Mouse (Mus musculus) limb, embryonic 15.5 days (tissue): ENCODE measurements at regions not wholly inside any gene's neighbourhood (a gene's known extent, or its start where the extent isn't known, plus 50 kb on each side); places are given as distances from the start of the nearest gene placed in this dataset.

Source experiments
- ATAC-seq: fragments of 200-750 bp; cut with Nextera tagmentation; 2 replicates; pipeline ENCODE4 v1.8.0; 2017; ENCODE audit warnings: low read depth, moderate TSS enrichment; ENCODE audit not compliant: insufficient number of reproducible peaks, low FRiP score, low TSS enrichment
- H3K27ac ChIP-seq: fragments of 300-500 bp; sonication (generic); 2 replicates; pipeline ENCODE4 v1.5.1; 2015; ENCODE audit warnings: moderate library complexity, mild to moderate bottlenecking, inconsistent platforms
- H3K27me3 ChIP-seq: fragments of 300-500 bp; sonication (generic); 2 replicates; pipeline ENCODE4 v1.6.1; 2015; ENCODE audit warnings: inconsistent platforms
- H3K36me3 ChIP-seq: fragments of 300-500 bp; sonication (generic); 2 replicates; pipeline ENCODE4 v1.6.1; 2015; ENCODE audit warnings: inconsistent platforms
- H3K4me1 ChIP-seq: fragments of 300-500 bp; sonication (generic); 2 replicates; pipeline ENCODE4 v1.6.1; 2015; ENCODE audit warnings: inconsistent platforms
- H3K4me2 ChIP-seq: fragments of 300-500 bp; sonication (generic); 2 replicates; pipeline ENCODE4 v1.6.1; 2015; ENCODE audit warnings: mild to moderate bottlenecking, inconsistent platforms
- H3K4me3 ChIP-seq: fragments of 300-500 bp; sonication (generic); 2 replicates; pipeline ENCODE4 v1.5.1; 2015; ENCODE audit warnings: mild to moderate bottlenecking, inconsistent platforms
- H3K9ac ChIP-seq: fragments of 300-500 bp; sonication (generic); 2 replicates; pipeline ENCODE4 v1.6.1; 2015; ENCODE audit warnings: inconsistent platforms
- H3K9me3 ChIP-seq: fragments of 300-500 bp; sonication (generic); 2 replicates; pipeline ENCODE4 v1.6.1; 2016; ENCODE audit warnings: inconsistent platforms
- WGBS: fragments of 180-500 bp; shearing (Covaris S2); methylation state at CpG from one replicate; pipeline ENCODE4 v1.1.7; 2015; 5-methylcytosine and 5-hydroxymethylcytosine counted together

DNA sequence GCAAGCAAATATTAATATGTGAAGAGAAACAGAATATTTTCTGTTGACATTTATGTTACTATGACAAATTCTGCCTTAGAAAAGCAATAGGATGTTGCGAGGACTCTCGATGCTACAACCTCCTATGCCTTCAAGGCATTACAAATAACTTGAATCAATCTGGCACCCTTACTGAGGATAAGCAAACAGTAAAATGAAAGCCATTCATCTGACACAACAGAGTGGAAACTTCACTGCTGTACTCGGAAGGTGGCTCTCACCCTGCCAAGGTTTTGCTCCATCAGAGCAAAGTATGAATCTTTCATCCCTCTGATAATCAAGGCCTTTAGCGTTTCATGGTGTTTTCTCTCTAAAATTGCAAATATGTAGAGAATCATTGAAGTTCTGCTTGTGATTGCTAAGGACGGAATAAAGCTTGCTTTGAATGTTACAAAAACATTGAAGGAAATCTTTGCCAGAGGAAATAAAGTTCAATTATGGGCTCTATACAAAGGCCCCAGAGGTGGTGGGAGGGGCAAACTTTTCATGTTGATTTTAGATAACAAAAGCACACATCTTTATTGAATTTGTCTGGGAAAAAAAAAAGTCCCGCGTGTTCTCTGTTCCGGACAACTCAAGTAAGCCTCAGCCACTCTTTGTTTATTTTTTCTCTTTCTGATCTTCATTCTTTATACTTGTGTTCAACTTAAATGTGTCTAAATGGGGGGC, 56.3 kb upstream of the Frg1 start:
- no peak overlapping the region for H3K9ac ChIP-seq
- H3K4me2 ChIP-seq = no peak overlapping the region
- H3K4me1 ChIP-seq = no peaks in the 10 kb centered on the region
- no peaks in the 10 kb centered on the region for H3K9me3 ChIP-seq
- no peak for ATAC-seq
- H3K27ac ChIP-seq = no peak overlapping the region
- no peaks in the 10 kb centered on the region for H3K36me3 ChIP-seq
- 61% methylated on average over 8 of the region's 8 CpGs for WGBS
- no peak overlapping the region for H3K4me3 ChIP-seq
- H3K27me3 ChIP-seq = no peaks in the 10 kb centered on the region

DNA sequence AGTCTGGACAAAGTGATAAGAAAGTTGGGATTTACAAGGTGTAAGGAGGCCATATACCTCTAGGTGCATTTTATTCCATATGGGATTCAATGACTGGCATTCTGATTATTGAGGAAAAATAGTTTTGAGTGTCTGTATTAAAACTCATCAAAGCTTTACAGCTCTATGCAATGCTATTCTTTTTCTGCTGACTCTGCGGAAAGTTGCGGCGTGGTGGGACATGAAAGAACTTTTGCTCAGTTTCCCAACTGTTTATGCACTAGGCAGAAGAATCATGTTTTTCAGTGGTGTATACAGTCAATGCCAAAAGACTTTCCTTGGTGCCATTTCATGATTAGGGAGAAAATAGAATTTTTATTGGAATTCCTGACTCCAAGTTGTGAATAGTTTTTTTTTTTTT, 55.4 kb upstream of the Frg1 start:
- H3K27ac ChIP-seq = no peak overlapping the region
- no peaks in the 10 kb centered on the region for H3K27me3 ChIP-seq
- 91% methylated on average over 3 of the region's 3 CpGs for WGBS
- no peaks in the 10 kb centered on the region for H3K36me3 ChIP-seq
- H3K9ac ChIP-seq = no peak overlapping the region
- no peak overlapping the region for H3K4me2 ChIP-seq
- no peak overlapping the region for H3K4me3 ChIP-seq
- ATAC-seq = no peak
- no peaks in the 10 kb centered on the region for H3K4me1 ChIP-seq
- no peaks in the 10 kb centered on the region for H3K9me3 ChIP-seq
